Mouse (Mus musculus) limb, embryonic 12.5 days (tissue): Measurements from ENCODE around the gene Dexi. TPM values are rescaled to one million over a fixed set of nuclear protein-coding genes. Genes with fewer than 3 reads are reported as not detected.

Experiments
- ATAC-seq: fragments of 200-750 bp; cut with Nextera tagmentation; 2 replicates; pipeline ENCODE4 v1.8.0; 2017; ENCODE audit warnings: low read depth, moderate TSS enrichment; ENCODE audit not compliant: insufficient number of reproducible peaks, insufficient read depth, low FRiP score, low TSS enrichment
- H3K27ac ChIP-seq: fragments of 300-500 bp; sonication (generic); 2 replicates; pipeline ENCODE4 v1.5.1; 2016; ENCODE audit warnings: mild to moderate bottlenecking, moderate library complexity
- H3K27me3 ChIP-seq: fragments of 300-500 bp; sonication (generic); 2 replicates; pipeline ENCODE4 v1.6.1; 2016; ENCODE audit warnings: mild to moderate bottlenecking, moderate library complexity
- H3K36me3 ChIP-seq: fragments of 300-500 bp; sonication (generic); 2 replicates; pipeline ENCODE4 v1.6.1; 2016; ENCODE audit warnings: mild to moderate bottlenecking, moderate library complexity
- H3K4me1 ChIP-seq: fragments of 300-500 bp; sonication (generic); replicated peaks from 2 replicates; pipeline ENCODE4 v1.6.1; 2016
- H3K4me2 ChIP-seq: fragments of 300-500 bp; sonication (generic); 2 replicates; pipeline ENCODE4 v1.6.1; 2016; ENCODE audit warnings: mild to moderate bottlenecking, moderate library complexity
- H3K4me3 ChIP-seq: fragments of 300-500 bp; sonication (generic); replicated peaks from 2 replicates; pipeline ENCODE4 v1.5.1; 2016; ENCODE audit warnings: mild to moderate bottlenecking
- H3K9ac ChIP-seq: fragments of 300-500 bp; sonication (generic); replicated peaks from 2 replicates; pipeline ENCODE4 v1.6.1; 2016; ENCODE audit warnings: mild to moderate bottlenecking, moderate library complexity
- H3K9me3 ChIP-seq: fragments of 300-500 bp; sonication (generic); 2 replicates; pipeline ENCODE4 v1.6.1; 2016; ENCODE audit warnings: mild to moderate bottlenecking, moderate library complexity
- WGBS: fragments of 180-500 bp; shearing (Covaris S2); methylation state at CpG from one replicate; pipeline ENCODE4 v1.1.7; 2016; 5-methylcytosine and 5-hydroxymethylcytosine counted together
- polyA plus RNA-seq: library from polyadenylated mRNA; unstranded; fragments of >200 nt; fragmentation: Nextera tagmentation; extraction: Ambion mirVana; gene quantifications from 2 replicates; pipeline ENCODE4 v1.2.1, GENCODE M21; 2016

The Dexi gene
- polyA plus RNA-seq, 1 experiment from 2014 or later, result 34.0 TPM

DNA sequence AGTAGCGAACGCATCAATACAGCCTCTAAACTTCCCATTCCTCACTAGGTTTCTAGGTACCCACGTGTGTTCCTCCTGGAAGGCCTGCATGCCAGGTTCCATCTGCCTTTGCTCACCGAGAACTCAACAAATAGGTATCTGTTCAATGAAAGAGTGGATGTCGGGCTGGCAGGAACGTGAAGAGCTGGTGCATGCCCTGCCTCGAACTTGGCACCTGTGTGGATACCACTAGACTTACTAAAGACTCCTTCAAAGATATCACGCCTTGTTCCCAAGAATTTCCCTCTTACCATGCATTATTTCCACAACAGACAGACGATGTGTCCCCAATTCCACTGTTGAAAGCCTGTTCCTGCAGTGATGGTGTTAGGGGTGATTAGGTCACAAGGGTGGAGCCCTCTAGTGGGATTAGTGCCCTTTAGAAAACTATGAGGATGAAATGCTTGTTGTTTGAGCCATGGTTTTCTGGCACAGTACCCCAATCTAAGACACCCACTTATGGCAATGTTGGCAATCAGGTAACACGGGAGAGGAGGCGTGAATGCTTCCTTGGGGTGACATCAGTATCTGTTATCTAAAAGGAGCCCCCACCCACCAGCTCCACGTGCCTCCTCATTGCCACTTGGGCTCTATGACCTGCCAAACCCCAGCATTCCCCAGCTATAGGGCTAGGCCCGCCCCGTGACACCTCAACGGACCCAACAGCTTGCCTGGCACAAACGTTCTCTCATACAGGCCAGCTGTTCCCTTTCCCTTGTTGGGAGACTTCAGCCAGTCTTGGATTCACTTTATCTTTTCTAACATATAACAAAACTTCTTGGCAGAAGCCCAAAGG lies 1.9 kb downstream of the Dexi start:
- peaks cover 41% of the 10 kb centered on the region for H3K4me1 ChIP-seq
- H3K9me3 ChIP-seq, result no peaks in the 10 kb centered on the region
- 73% methylated on average over 16 of the region's 16 CpGs for WGBS
- no peaks in the 10 kb centered on the region for H3K27me3 ChIP-seq
- H3K36me3 ChIP-seq, result peaks cover 11% of the 10 kb centered on the region; the same call in 1 of the 2 replicates
- peak overlapping the region; percentile 93 for H3K9ac ChIP-seq
- H3K27ac ChIP-seq, result no peak overlapping the region
- no peak for ATAC-seq
- peak overlapping the region; percentile 87 for H3K4me3 ChIP-seq
- peak overlapping the region; percentile 93 for H3K4me2 ChIP-seq

DNA sequence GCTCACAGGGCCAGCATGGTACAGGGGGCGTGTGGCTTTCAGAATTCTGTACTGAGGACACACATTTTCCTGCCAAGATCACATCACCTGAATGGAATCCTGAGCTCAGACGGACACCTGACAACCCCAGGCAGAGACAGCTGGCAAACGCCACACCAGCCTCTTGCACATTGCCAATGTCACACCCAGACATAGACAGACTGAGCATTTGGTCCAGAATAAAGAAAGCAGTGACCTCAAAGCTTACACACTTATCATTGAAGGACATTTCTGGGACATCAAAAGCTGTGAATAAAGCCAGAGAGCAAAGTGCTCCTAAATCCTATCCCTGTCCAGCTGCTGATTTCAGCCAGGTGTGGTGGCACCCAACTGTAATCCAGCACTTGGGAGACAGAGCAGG lies 5.9 kb downstream of the Dexi start:
- Histone ChIP-seq H3K9ac (no peak overlapping the region), H3K36me3 (peaks cover 35% of the 10 kb centered on the region), H3K27me3 (no peaks in the 10 kb centered on the region), H3K27ac (no peak overlapping the region), H3K4me3 (no peak overlapping the region), H3K4me1 (peaks cover 37% of the 10 kb centered on the region), H3K4me2 (no peak overlapping the region), H3K9me3 (no peaks in the 10 kb centered on the region)
- ATAC-seq, result no peak
- 83% methylated on average over 3 of the region's 3 CpGs for WGBS

GRCm38 (mm10) chr16:10536323-10536722 lies 6.5 kb downstream of the Dexi start:
- ATAC-seq, result no peak
- no peak overlapping the region for H3K9ac ChIP-seq
- no peaks in the 10 kb centered on the region for H3K27me3 ChIP-seq
- H3K9me3 ChIP-seq, result no peaks in the 10 kb centered on the region
- no peak overlapping the region for H3K27ac ChIP-seq
- no peak overlapping the region for H3K4me2 ChIP-seq
- 78% methylated on average over 5 of the region's 5 CpGs for WGBS
- peaks cover 31% of the 10 kb centered on the region for H3K4me1 ChIP-seq
- H3K4me3 ChIP-seq, result no peak overlapping the region
- peaks cover 41% of the 10 kb centered on the region for H3K36me3 ChIP-seq

DNA sequence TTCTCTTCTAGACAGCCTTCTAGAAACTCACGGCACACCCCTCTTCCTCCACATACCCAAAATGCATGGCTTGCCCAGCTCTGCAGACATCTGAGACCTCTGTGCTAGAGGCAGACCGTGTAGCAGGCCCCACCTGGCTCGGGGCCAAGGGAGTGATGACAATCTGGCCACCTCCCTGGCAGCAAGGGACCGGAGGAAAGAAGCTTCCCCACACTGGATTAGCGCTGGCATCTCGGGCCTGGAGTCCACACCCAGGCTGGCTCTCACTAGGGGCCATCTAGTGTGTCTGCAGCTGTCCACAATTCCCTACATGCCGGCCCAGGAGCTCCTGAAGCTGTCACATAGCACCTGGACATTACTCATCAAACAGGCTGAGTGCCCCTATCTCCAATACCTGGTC lies 8.3 kb downstream of the Dexi start:
- Histone ChIP-seq H3K27me3 (no peaks in the 10 kb centered on the region), H3K36me3 (peaks cover 58% of the 10 kb centered on the region), H3K27ac (no peak overlapping the region), H3K9ac (no peak overlapping the region), H3K9me3 (no peaks in the 10 kb centered on the region), H3K4me1 (peaks cover 14% of the 10 kb centered on the region), H3K4me3 (no peak overlapping the region), H3K4me2 (no peak overlapping the region)
- WGBS, result 86% methylated on average over 7 of the region's 7 CpGs
- no peak for ATAC-seq

DNA sequence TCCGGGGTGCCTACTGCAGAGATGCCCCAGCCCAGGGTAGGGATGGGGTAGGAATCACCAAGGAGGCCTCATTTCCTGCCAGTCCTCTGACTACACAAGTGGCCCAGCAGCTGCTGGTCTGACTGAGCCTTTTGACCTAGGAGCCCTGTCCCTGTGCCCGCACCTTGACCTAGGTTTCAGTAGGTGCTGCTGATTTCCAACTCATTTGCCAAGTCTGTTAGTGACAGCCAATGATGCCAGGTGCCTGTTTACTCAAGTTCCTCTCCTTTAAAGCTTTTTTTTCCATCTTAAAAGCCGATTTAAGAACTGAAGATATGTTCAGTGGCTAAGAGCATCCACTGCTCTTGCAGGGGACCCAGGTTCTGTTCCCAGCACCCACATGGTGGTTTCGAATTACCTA lies 9.1 kb downstream of the Dexi start:
- no peak overlapping the region for H3K9ac ChIP-seq
- H3K9me3 ChIP-seq, result no peaks in the 10 kb centered on the region
- no peak overlapping the region for H3K4me2 ChIP-seq
- no peak overlapping the region for H3K4me3 ChIP-seq
- H3K4me1 ChIP-seq, result 0 out of 2 replicates have a peak, but pooled peaks cover 6% of the 10 kb centered on the region
- H3K27ac ChIP-seq, result no peak overlapping the region
- H3K27me3 ChIP-seq, result no peaks in the 10 kb centered on the region
- 95% methylated on average over 4 of the region's 4 CpGs for WGBS
- peaks cover 66% of the 10 kb centered on the region for H3K36me3 ChIP-seq
- no peak for ATAC-seq

- Histone ChIP-seq H3K4me2 (no peak overlapping the region), H3K9ac (no peak overlapping the region), H3K4me3 (no peak overlapping the region), H3K36me3 (peaks cover 51% of the 10 kb centered on the region), H3K9me3 (no peaks in the 10 kb centered on the region), H3K27ac (no peak overlapping the region), H3K4me1 (no peaks in the 10 kb centered on the region), H3K27me3 (no peaks in the 10 kb centered on the region)
- ATAC-seq, result no peak
- 87% methylated on average over 4 of the region's 4 CpGs for WGBS
These were observed 12.7 kb downstream of the Dexi start for GRCm38 (mm10) chr16:10530179-10530578.

DNA sequence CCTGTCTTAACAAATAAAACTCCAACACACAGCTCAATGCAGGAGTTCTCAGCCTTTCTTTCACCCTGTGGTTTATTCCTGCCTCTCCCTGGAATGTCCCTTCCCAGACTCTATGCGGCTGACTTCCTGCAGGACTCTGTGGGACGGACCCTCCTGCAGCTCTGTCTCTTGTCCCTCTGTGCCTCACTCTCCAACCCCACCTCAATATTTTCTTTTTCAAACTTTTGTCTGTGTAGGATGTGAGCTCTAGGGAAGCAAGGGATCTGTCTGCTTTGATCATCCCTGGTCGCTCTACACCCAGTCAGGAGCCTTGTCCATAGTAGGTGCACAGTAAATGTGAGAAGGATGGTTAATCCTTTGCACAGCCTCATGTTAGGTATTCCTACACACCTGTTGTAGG lies 14.5 kb downstream of the Dexi start:
- Histone ChIP-seq H3K4me3 (no peak overlapping the region), H3K9ac (no peak overlapping the region), H3K36me3 (peaks cover 41% of the 10 kb centered on the region), H3K4me1 (no peaks in the 10 kb centered on the region), H3K9me3 (no peaks in the 10 kb centered on the region), H3K27ac (no peak overlapping the region), H3K27me3 (no peaks in the 10 kb centered on the region), H3K4me2 (no peak overlapping the region)
- ATAC-seq, result no peak
- WGBS, result 85% methylated on average over 3 of the region's 3 CpGs

GRCm38 (mm10) chr16:10527046-10527644 lies 15.7 kb downstream of the Dexi start:
- H3K27ac ChIP-seq, result no peak overlapping the region
- H3K4me1 ChIP-seq, result no peaks in the 10 kb centered on the region
- no peak overlapping the region for H3K4me2 ChIP-seq
- H3K36me3 ChIP-seq, result peaks cover 33% of the 10 kb centered on the region
- H3K27me3 ChIP-seq, result no peaks in the 10 kb centered on the region
- no peak overlapping the region for H3K9ac ChIP-seq
- H3K4me3 ChIP-seq, result no peak overlapping the region
- no peak for ATAC-seq
- 80% methylated on average over 6 of the region's 6 CpGs for WGBS
- H3K9me3 ChIP-seq, result no peaks in the 10 kb centered on the region

DNA sequence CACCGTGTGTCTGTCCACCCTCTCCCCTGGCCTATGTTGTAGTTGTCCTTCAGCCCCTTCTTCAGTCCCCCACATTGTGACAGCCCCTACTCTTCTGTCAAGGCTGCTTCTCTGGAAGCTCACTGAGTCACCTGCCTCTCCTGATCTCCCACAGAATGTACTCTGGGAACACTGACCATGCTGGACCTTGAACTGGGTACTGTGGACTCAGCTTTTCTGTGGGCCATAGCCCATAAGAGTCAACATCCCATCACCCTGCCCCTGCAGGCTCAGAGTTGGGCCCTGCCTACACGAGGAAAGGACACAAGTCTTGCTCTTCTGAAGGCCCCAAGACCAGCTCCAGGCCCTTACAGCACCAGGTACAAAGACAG lies 17.3 kb downstream of the Dexi start:
- no peak for ATAC-seq
- Histone ChIP-seq H3K4me2 (no peak overlapping the region), H3K4me3 (no peak overlapping the region), H3K36me3 (peaks cover 19% of the 10 kb centered on the region), H3K4me1 (no peaks in the 10 kb centered on the region), H3K27me3 (no peaks in the 10 kb centered on the region), H3K9me3 (no peaks in the 10 kb centered on the region), H3K27ac (no peak overlapping the region), H3K9ac (no peak overlapping the region)
- WGBS, result 71% methylated on average over 2 of the region's 2 CpGs

- no peak for ATAC-seq
- H3K4me2 ChIP-seq, result no peak overlapping the region
- H3K4me1 ChIP-seq, result no peaks in the 10 kb centered on the region
- H3K27ac ChIP-seq, result no peak overlapping the region
- no peaks in the 10 kb centered on the region for H3K27me3 ChIP-seq
- peaks cover 13% of the 10 kb centered on the region for H3K36me3 ChIP-seq
- H3K9ac ChIP-seq, result no peak overlapping the region; the same call in 1 of the 2 replicates
- WGBS, result 81% methylated on average over 4 of the region's 4 CpGs
- H3K4me3 ChIP-seq, result no peak overlapping the region
- H3K9me3 ChIP-seq, result no peaks in the 10 kb centered on the region
These were observed 17.8 kb downstream of the Dexi start for GRCm38 (mm10) chr16:10524866-10525609.

- no peaks in the 10 kb centered on the region for H3K36me3 ChIP-seq
- H3K9me3 ChIP-seq, result no peaks in the 10 kb centered on the region
- no peak overlapping the region for H3K27ac ChIP-seq
- 84% methylated on average over 8 of the region's 8 CpGs for WGBS
- no peak overlapping the region for H3K4me3 ChIP-seq
- no peak for ATAC-seq
- H3K4me1 ChIP-seq, result no peaks in the 10 kb centered on the region
- H3K9ac ChIP-seq, result no peak overlapping the region
- no peak overlapping the region for H3K4me2 ChIP-seq
- no peaks in the 10 kb centered on the region for H3K27me3 ChIP-seq
These were observed 19.2 kb downstream of the Dexi start for GRCm38 (mm10) chr16:10523650-10524049.
